ENCODE assay signal across 9 mouse cellular contexts in genomic region chr11:76912055-76912395, GRCm38 (mm10). TPM values are rescaled to one million over a fixed set of nuclear protein-coding genes. Genes with fewer than 3 reads are reported as not detected.
A peak's percentile ranks its signal among the peaks of the same experiment; 100 is the strongest.
DNase-seq lines count a peak whose midpoint lies in the region; ATAC-seq and TF ChIP-seq lines count a peak whose summit lies in the region.
"Had no signal": no experiment of that assay in that cellular context is flagged by ENCODE, and none has a peak within 500 bp of the region (broad histone marks: within the 10 kb centered on the region; RNA-seq: fewer than 3 reads in every experiment).

No protein-coding gene starts in this region.

- peak overlapping the region; percentile 63 for H3K27ac ChIP-seq in lung, embryonic 14.5 days (ENCODE audit: low read depth)
- H3K27ac ChIP-seq in embryonic facial prominence, embryonic 10.5 days (replicated peaks) = 0 out of 2 replicates have a peak overlapping the region, but pooled peaks have one; percentile 48
- peak overlapping the region; percentile 45 for H3K27ac ChIP-seq in kidney, embryonic 14.5 days (ENCODE audit: low read depth, low read length)

- H3K36me3 ChIP-seq in lung, embryonic 14.5 days (ENCODE audit: insufficient read depth) = no peaks in the 10 kb centered on the region
- H3K36me3 ChIP-seq in embryonic facial prominence, embryonic 10.5 days (replicated peaks) = no peaks in the 10 kb centered on the region
- H3K36me3 ChIP-seq in kidney, embryonic 14.5 days (ENCODE audit: control insufficient read depth, insufficient read depth, low read length) = no peaks in the 10 kb centered on the region

- H3K4me1 ChIP-seq in lung, embryonic 14.5 days (ENCODE audit: insufficient read depth) = peaks cover 21% of the 10 kb centered on the region; the same call in 1 of the 2 replicates
- H3K4me1 ChIP-seq in embryonic facial prominence, embryonic 10.5 days = peaks cover 49% of the 10 kb centered on the region
- H3K4me1 ChIP-seq in kidney, embryonic 14.5 days (ENCODE audit: control insufficient read depth, insufficient read depth, low read length) = peaks cover 23% of the 10 kb centered on the region; the same call in 1 of the 2 replicates

- H3K9ac ChIP-seq in lung, embryonic 14.5 days = no peak overlapping the region
- H3K9ac ChIP-seq in kidney, embryonic 14.5 days (ENCODE audit: low read depth, low read length) = no peak overlapping the region

- peak overlapping the region; percentile 4; the same call in 1 of the 2 replicates for H3K4me2 ChIP-seq in lung, embryonic 14.5 days
- no peak overlapping the region for H3K4me2 ChIP-seq in kidney, embryonic 14.5 days (replicated peaks; ENCODE audit: low read depth, low read length)

- 21% methylated on average over 7 of the region's 7 CpGs for WGBS in lung, embryonic 14.5 days
- 46% methylated on average over 7 of the region's 7 CpGs for WGBS in embryonic facial prominence, embryonic 10.5 days
- WGBS in kidney, embryonic 14.5 days = 46% methylated on average over 7 of the region's 7 CpGs

- H3K9me3 ChIP-seq in lung, embryonic 14.5 days (ENCODE audit: low read depth, low read length) = no peaks in the 10 kb centered on the region
- no peaks in the 10 kb centered on the region for H3K9me3 ChIP-seq in embryonic facial prominence, embryonic 10.5 days
- no peaks in the 10 kb centered on the region for H3K9me3 ChIP-seq in kidney, embryonic 14.5 days (ENCODE audit: control insufficient read depth, low read length)

- no peak overlapping the region for H3K4me3 ChIP-seq in lung, embryonic 14.5 days (ENCODE audit: low read depth, low read length)
- no peak overlapping the region for H3K4me3 ChIP-seq in embryonic facial prominence, embryonic 10.5 days
- no peak overlapping the region for H3K4me3 ChIP-seq in kidney, embryonic 14.5 days (ENCODE audit: low read length)

- peak; percentile 73; the same call in 1 of the 2 replicates for ATAC-seq in lung, embryonic 14.5 days (ENCODE audit: insufficient read depth)
- ATAC-seq in kidney, embryonic 14.5 days (ENCODE audit: low FRiP score, low TSS enrichment) = no peak

- no peaks in the 10 kb centered on the region for H3K27me3 ChIP-seq in lung, embryonic 14.5 days (ENCODE audit: insufficient read depth, low read length)
- H3K27me3 ChIP-seq in embryonic facial prominence, embryonic 10.5 days (replicated peaks; ENCODE audit: low read depth, poor library complexity, severe bottlenecking) = no peaks in the 10 kb centered on the region
- no peaks in the 10 kb centered on the region for H3K27me3 ChIP-seq in kidney, embryonic 14.5 days (ENCODE audit: control insufficient read depth, insufficient read depth, low read length)

- no peak for TF ChIP-seq CTCF in lung, embryonic 14.5 days (IDR thresholded peaks at IDR 0.05; ENCODE audit: low read depth)

- DNase-seq in lung, embryonic 14.5 days = peak; percentile 80
- DNase-seq in lung, postnatal 25 days (ENCODE audit: low spot score) = no peak
- peak; percentile 26 for DNase-seq in embryonic facial prominence, embryonic 10.5 days (ENCODE audit: low spot score)
- peak; percentile 20 to 48 for DNase-seq in lung, postnatal 4 days
- no peak for DNase-seq in urinary bladder, postnatal 10 days (ENCODE audit: low spot score)
- no peak for DNase-seq in T-cell, adult 2 months (ENCODE audit: low spot score)
- DNase-seq in adrenal gland, adult (ENCODE audit: inconsistent age in 2 of 2, low spot score in 1 of 2) = no peak

RNA-seq across cellular contexts. Expression of gene Tmigd1, which starts 10.1 kb away (rescaled TPM):
- 0.13 TPM in 1 of 2 replicates, not detected in the other for polyA plus RNA-seq in lung, embryonic 14.5 days (2014; fragmentation: Nextera tagmentation; extraction: Ambion mirVana)
- not detected in 2 replicates for polyA plus RNA-seq in embryonic facial prominence, embryonic 10.5 days (2016; fragmentation: Nextera tagmentation; extraction: Ambion mirVana)
- polyA plus RNA-seq in kidney, embryonic 14.5 days (2014; fragmentation: Nextera tagmentation; extraction: Ambion mirVana) = 0.74 and 0.89 TPM in 2 replicates
- polyA plus RNA-seq: stomach, embryonic 14.5 days had no signal

RNA-seq across cellular contexts. Expression of gene Blmh, which starts 12.6 kb away (rescaled TPM):
- 155 and 160 TPM in 2 replicates for polyA plus RNA-seq in lung, embryonic 14.5 days (2014; fragmentation: Nextera tagmentation; extraction: Ambion mirVana)
- 203 and 207 TPM in 2 replicates for polyA plus RNA-seq in embryonic facial prominence, embryonic 10.5 days (2016; fragmentation: Nextera tagmentation; extraction: Ambion mirVana)
- 136 and 160 TPM in 2 replicates for polyA plus RNA-seq in kidney, embryonic 14.5 days (2014; fragmentation: Nextera tagmentation; extraction: Ambion mirVana)

Comparison
In these comparisons a context has a peak if more than half of its experiments do, and no peak if none do; other contexts are left out.
1. DNase-seq: peak in lung, embryonic 14.5 days (single experiment), embryonic facial prominence, embryonic 10.5 days (single experiment) and lung, postnatal 4 days (2 of 2); none in lung, postnatal 25 days (single experiment), urinary bladder, postnatal 10 days (single experiment), T-cell, adult 2 months (single experiment) and adrenal gland, adult (0 of 2).
2. Peak in every context shown above with its lines, with median percentiles within 50 percentile points of each other: H3K27ac ChIP-seq.